Mouse (Mus musculus) embryonic stem cell, embryonic (primary cell): ENCODE data around the gene Ccdc124.

Experiments used
- CTCF ChIA-PET, 4 experiments: fragments of 300-600 bp in 2 of 4; fragments of 350-600 bp in 2 of 4; sonication (Branson Sonifier 250); formaldehyde crosslinking; loops; one replicate each; lab custom pipeline; 2022; ENCODE audit warnings: inconsistent platforms in 2 of 4; lab: Charles Lee
- POLR2A ChIA-PET, 4 experiments: fragments of 300-600 bp in 2 of 4; fragments of 350-600 bp in 2 of 4; sonication (Branson Sonifier 250); formaldehyde crosslinking; loops; one replicate each; lab custom pipeline; 2022; ENCODE audit warnings: antibody characterized with exemption in 4 of 4, inconsistent platforms in 1 of 4; lab: Charles Lee

Ccdc124 gene

GRCm38 (mm10) chr8:70869199-70869571, 4.5 kb downstream of the Ccdc124 start:
- ChIA-PET CTCF (interaction anchor here (0.6 to 6.4 kb wide), 50 partner anchors 10 to 725 kb away, joined by 3 to 140 read pairs (median 5); partner anchors contain the start of genes Arrdc2 (in 2 of the 4), Rab3a (in 2 of the 4), Rpl18a (in 2 of the 4) and Gm3336 (in 1 of the 4)), POLR2A (interaction anchor here (0.6 to 22.5 kb wide), 65 partner anchors 7 to 608 kb away, joined by 3 to 532 read pairs (median 5); partner anchors contain the start of genes Arrdc2 (in 3 of the 4), Jund (in 3 of the 4), Rpl18a (in 3 of the 4) and Lsm4 (in 2 of the 4))

GRCm38 (mm10) chr8:70868559-70869198, 5.1 kb downstream of the Ccdc124 start:
- POLR2A ChIA-PET = interaction anchor here (0.6 to 22.5 kb wide), 70 partner anchors 8 to 609 kb away, joined by 3 to 532 read pairs (median 5); partner anchors contain the start of genes Arrdc2 (in 3 of the 4), Jund (in 3 of the 4), Rpl18a (in 3 of the 4) and Lsm4 (in 2 of the 4)
- CTCF ChIA-PET = interaction anchor here (0.6 to 6.4 kb wide), 49 partner anchors 10 to 725 kb away, joined by 3 to 140 read pairs (median 5); partner anchors contain the start of genes Arrdc2 (in 2 of the 4), Rab3a (in 2 of the 4), Gm3336 (in 1 of the 4) and Jund (in 1 of the 4)

- ChIA-PET CTCF (interaction anchor here in 2 of 4 experiments (0.6 to 3.2 kb wide), 9 partner anchors 9 to 865 kb away, joined by 3 to 19 read pairs (median 4); partner anchors contain the start of gene Gm3336 (in 1 of the 2)), POLR2A (interaction anchor here (0.7 to 6.0 kb wide), 33 partner anchors 9 to 339 kb away, joined by 3 to 67 read pairs (median 6); partner anchors contain the start of genes Arrdc2 (in 3 of the 4), Rpl18a (in 3 of the 4), Jund (in 2 of the 4) and Fkbp8 (in 1 of the 4))
Measured at GRCm38 (mm10) chr8:70866566-70866965, 7.2 kb downstream of the Ccdc124 start.

GRCm38 (mm10) chr8:70866001-70866520, 7.7 kb downstream of the Ccdc124 start:
- ChIA-PET CTCF (interaction anchor here in 3 of 4 experiments (0.5 to 3.2 kb wide), 14 partner anchors 9 to 866 kb away, joined by 3 to 19 read pairs (median 4); partner anchors contain the start of genes Arrdc2 (in 2 of the 3) and Gm3336 (in 1 of the 3)), POLR2A (interaction anchor here (0.7 to 6.0 kb wide), 49 partner anchors 9 to 339 kb away, joined by 3 to 67 read pairs (median 5); partner anchors contain the start of genes Arrdc2 (in 3 of the 4), Jund (in 3 of the 4), Rpl18a (in 3 of the 4) and Fkbp8 (in 1 of the 4))

- ChIA-PET POLR2A (interaction anchor here (0.7 to 6.0 kb wide), 58 partner anchors 8 to 703 kb away, joined by 3 to 67 read pairs (median 5); partner anchors contain the start of genes Arrdc2 (in 4 of the 4), Jund (in 3 of the 4), Rpl18a (in 3 of the 4) and Lsm4 (in 1 of the 4)), CTCF (interaction anchor here in 3 of 4 experiments (0.5 to 3.2 kb wide), 15 partner anchors 8 to 461 kb away, joined by 3 to 19 read pairs (median 5); partner anchors contain the start of genes Arrdc2 (in 2 of the 3) and Gm3336 (in 1 of the 3))
Measured at GRCm38 (mm10) chr8:70865350-70866000, 8.3 kb downstream of the Ccdc124 start.

GRCm38 (mm10) chr8:70864712-70865221, 9.0 kb downstream of the Ccdc124 start:
- POLR2A ChIA-PET = interaction anchor here (0.7 to 6.0 kb wide), 53 partner anchors 7 to 704 kb away, joined by 3 to 67 read pairs (median 5); partner anchors contain the start of genes Arrdc2 (in 4 of the 4), Jund (in 3 of the 4), Rpl18a (in 3 of the 4) and Lsm4 (in 1 of the 4)

GRCm38 (mm10) chr8:70863956-70864711, 9.6 kb downstream of the Ccdc124 start:
- POLR2A ChIA-PET = interaction anchor here in 3 of 4 experiments (0.6 to 6.0 kb wide), 42 partner anchors 7 to 816 kb away, joined by 3 to 67 read pairs (median 6); partner anchors contain the start of genes Arrdc2 (in 3 of the 3), Rpl18a (in 3 of the 3), Jund (in 2 of the 3) and Lsm4 (in 1 of the 3)
- CTCF ChIA-PET = interaction anchor here (0.8 to 3.2 kb wide), 10 partner anchors 17 to 652 kb away, joined by 3 to 19 read pairs (median 6); partner anchors contain the start of genes Arrdc2 (in 1 of the 4) and Slc25a42 (in 1 of the 4)

More at GRCm38 (mm10) chr8:70864712-70865221, 9.0 kb downstream of the Ccdc124 start:
- CTCF ChIA-PET = interaction anchor here (0.6 to 3.2 kb wide), 14 partner anchors 8 to 652 kb away, joined by 3 to 19 read pairs (median 4); partner anchors contain the start of genes Arrdc2 (in 2 of the 4) and Slc25a42 (in 1 of the 4)

GRCm38 (mm10) chr8:70862824-70863641, 10.7 kb downstream of the Ccdc124 start, which contains the start of gene Kcnn1:
Kcnn1 (minus strand) TSS chr8:70863258.
- POLR2A ChIA-PET = interaction anchor here (0.6 to 6.0 kb wide), 18 partner anchors 11 to 352 kb away, joined by 3 to 67 read pairs (median 6); partner anchors contain the start of genes Arrdc2 (in 2 of the 4), Rpl18a (in 2 of the 4) and Jund (in 1 of the 4)
- CTCF ChIA-PET = interaction anchor here (0.6 to 2.8 kb wide), 6 partner anchors 15 to 1108 kb away, joined by 3 to 15 read pairs (median 4); no protein-coding TSS in a partner anchor

- ChIA-PET CTCF (interaction anchor here (0.5 to 6.7 kb wide), 37 partner anchors 8 to 1586 kb away, joined by 3 to 89 read pairs (median 4); partner anchors contain the start of genes Arrdc2 (in 3 of the 4), Gm3336 (in 2 of the 4), Rpl18a (in 2 of the 4) and 1700030K09Rik (in 1 of the 4)), POLR2A (interaction anchor here (0.5 to 12.6 kb wide), 68 partner anchors 8 to 258 kb away, joined by 3 to 157 read pairs (median 4); partner anchors contain the start of genes Arrdc2 (in 3 of the 4), Jund (in 3 of the 4), Rpl18a (in 3 of the 4) and Pik3r2 (in 2 of the 4))
Measured at GRCm38 (mm10) chr8:70857516-70857915, 16.2 kb downstream of the Ccdc124 start.

- ChIA-PET CTCF (interaction anchor here (0.5 to 6.7 kb wide), 34 partner anchors 8 to 1587 kb away, joined by 3 to 89 read pairs (median 4); partner anchors contain the start of genes Arrdc2 (in 4 of the 4), Gm3336 (in 2 of the 4), Rpl18a (in 2 of the 4) and 1700030K09Rik (in 1 of the 4)), POLR2A (interaction anchor here (0.5 to 12.6 kb wide), 69 partner anchors 9 to 247 kb away, joined by 3 to 157 read pairs (median 4); partner anchors contain the start of genes Arrdc2 (in 3 of the 4), Jund (in 3 of the 4), Rpl18a (in 3 of the 4) and Pik3r2 (in 2 of the 4))
Measured at GRCm38 (mm10) chr8:70856541-70857197, 17.1 kb downstream of the Ccdc124 start.

GRCm38 (mm10) chr8:70856028-70856427, 17.7 kb downstream of the Ccdc124 start:
- ChIA-PET CTCF (interaction anchor here (0.6 to 6.7 kb wide), 13 partner anchors 9 to 183 kb away, joined by 3 to 89 read pairs (median 7); partner anchors contain the start of genes Arrdc2 (in 3 of the 4), Lsm4 (in 1 of the 4) and Rpl18a (in 1 of the 4)), POLR2A (interaction anchor here in 3 of 4 experiments (0.6 to 12.6 kb wide), 14 partner anchors 8 to 164 kb away, joined by 3 to 157 read pairs (median 14); partner anchors contain the start of genes Arrdc2 (in 2 of the 3) and Rpl18a (in 2 of the 3))

- POLR2A ChIA-PET = interaction anchor here in 2 of 4 experiments (0.7 to 12.6 kb wide), 4 partner anchors 10 to 180 kb away, joined by 3 to 157 read pairs (median 18); partner anchors contain the start of genes Arrdc2 (in 2 of the 2) and Lsm4 (in 1 of the 2)
- CTCF ChIA-PET = interaction anchor here (0.8 to 6.7 kb wide), 6 partner anchors 9 to 93 kb away, joined by 3 to 89 read pairs (median 4); partner anchors contain the start of genes Arrdc2 (in 2 of the 4) and Mpv17l2 (in 1 of the 4)
Measured at GRCm38 (mm10) chr8:70853863-70854262, 19.9 kb downstream of the Ccdc124 start.

GRCm38 (mm10) chr8:70852595-70853231, 21.0 kb downstream of the Ccdc124 start:
- CTCF ChIA-PET = interaction anchor here in 3 of 4 experiments (0.7 to 1.5 kb wide), 6 partner anchors 8 to 51 kb away, joined by 3 to 5 read pairs (median 4); no protein-coding TSS in a partner anchor
- POLR2A ChIA-PET = interaction anchor here (0.6 to 12.6 kb wide), 17 partner anchors 9 to 678 kb away, joined by 3 to 157 read pairs (median 4); partner anchors contain the start of genes Arrdc2 (in 3 of the 4), Jund (in 1 of the 4), Kcnn1 (in 1 of the 4) and Pgpep1 (in 1 of the 4)
